ENCODE assay signal across 8 mouse cellular contexts in the genomic region with DNA sequence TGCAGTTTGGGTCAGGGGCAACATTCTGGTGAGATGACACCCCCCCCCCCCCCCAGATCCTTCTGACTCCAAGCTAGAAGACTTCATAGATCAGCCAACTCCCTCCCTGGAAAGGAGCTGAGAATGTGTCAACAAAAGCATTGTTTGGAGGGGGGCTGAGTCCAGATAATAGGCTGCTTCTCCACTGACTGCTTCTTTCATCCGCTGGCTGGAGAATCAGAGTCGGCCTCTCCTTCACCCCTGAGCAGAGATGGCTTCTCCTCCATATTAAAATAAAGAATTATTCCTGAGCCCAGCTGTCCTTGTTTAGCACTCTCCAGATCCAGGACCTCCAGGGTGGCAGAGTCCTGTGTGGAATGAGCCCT. TPM values are rescaled to one million over a fixed set of nuclear protein-coding genes. Genes with fewer than 3 reads are reported as not detected.
DNase-seq lines count a peak whose midpoint lies in the region; ATAC-seq lines count a peak whose summit lies in the region.

No protein-coding gene starts in this region.

- H3K27ac ChIP-seq in embryonic facial prominence, embryonic 14.5 days (replicated peaks; ENCODE audit: low read depth, low read length) = peak overlapping the region; percentile 76; the same call in 1 of the 2 replicates
- peak overlapping the region; percentile 20; the same call in 1 of the 2 replicates for H3K27ac ChIP-seq in intestine, embryonic 14.5 days (ENCODE audit: low read depth)
- peak overlapping the region; percentile 59; the same call in 1 of the 2 replicates for H3K27ac ChIP-seq in neural tube, embryonic 12.5 days

- H3K4me1 ChIP-seq in embryonic facial prominence, embryonic 14.5 days (ENCODE audit: control insufficient read depth, insufficient read depth, low read length) = 0 out of 2 replicates have a peak, but pooled peaks cover 5% of the 10 kb centered on the region
- H3K4me1 ChIP-seq in intestine, embryonic 14.5 days (replicated peaks; ENCODE audit: control insufficient read depth, insufficient read depth, low read length) = peaks cover 13% of the 10 kb centered on the region; the same call in 1 of the 2 replicates
- H3K4me1 ChIP-seq in neural tube, embryonic 12.5 days = peaks cover 11% of the 10 kb centered on the region

- peak overlapping the region; percentile 57; the same call in 1 of the 2 replicates for H3K9ac ChIP-seq in embryonic facial prominence, embryonic 14.5 days (ENCODE audit: low read depth, low read length)
- H3K9ac ChIP-seq in intestine, embryonic 14.5 days (ENCODE audit: low read length) = no peak overlapping the region
- peak overlapping the region; percentile 45; the same call in 1 of the 2 replicates for H3K9ac ChIP-seq in neural tube, embryonic 12.5 days

- intact Hi-C loops in heart, postnatal 10 days (cut with DNase I) = loop anchor here (5.0 kb wide), 1 partner anchor 55 kb away; no protein-coding TSS in a partner anchor
- intact Hi-C loops in gastrocnemius, postnatal 36 days (cut with DNase I) = loop anchor here (5.0 kb wide), 1 partner anchor 95 kb away; the partner anchor contains the start of gene Slc16a1

- WGBS in embryonic facial prominence, embryonic 14.5 days = 14% methylated on average over 2 of the region's 2 CpGs
- 11% methylated on average over 2 of the region's 2 CpGs for WGBS in intestine, embryonic 14.5 days
- 5% methylated on average over 2 of the region's 2 CpGs for WGBS in neural tube, embryonic 12.5 days

- H3K4me3 ChIP-seq in embryonic facial prominence, embryonic 14.5 days (ENCODE audit: low read depth, low read length) = no peak overlapping the region; the same call in 1 of the 2 replicates
- no peak overlapping the region for H3K4me3 ChIP-seq in intestine, embryonic 14.5 days (ENCODE audit: low read depth, low read length)
- H3K4me3 ChIP-seq in neural tube, embryonic 12.5 days = no peak overlapping the region

- ATAC-seq in embryonic facial prominence, embryonic 14.5 days (ENCODE audit: low read depth) = 0 out of 2 replicates have a peak, but pooled peaks have one; percentile 17
- ATAC-seq in intestine, embryonic 14.5 days (replicated peaks; ENCODE audit: low FRiP score, low TSS enrichment, low read depth) = no peak
- ATAC-seq in neural tube, embryonic 12.5 days (ENCODE audit: low FRiP score, low read depth) = peak; percentile 61
- ATAC-seq in monocyte, adult 5-6 weeks (replicated peaks; ENCODE audit: insufficient number of reproducible peaks, low FRiP score, low TSS enrichment, poor library complexity, severe bottlenecking) = no peak
- ATAC-seq in megakaryocyte-erythroid progenitor cell, adult 5-6 weeks (replicated peaks; ENCODE audit: low FRiP score, low TSS enrichment, poor library complexity, severe bottlenecking) = no peak

- H3K27me3 ChIP-seq in embryonic facial prominence, embryonic 14.5 days (replicated peaks; ENCODE audit: control insufficient read depth, insufficient read depth, low read length) = no peaks in the 10 kb centered on the region
- H3K27me3 ChIP-seq in intestine, embryonic 14.5 days (replicated peaks; ENCODE audit: control insufficient read depth, insufficient read depth, low read length) = no peaks in the 10 kb centered on the region
- no peaks in the 10 kb centered on the region for H3K27me3 ChIP-seq in neural tube, embryonic 12.5 days (replicated peaks)

- H3K4me2 ChIP-seq in embryonic facial prominence, embryonic 14.5 days (ENCODE audit: low read depth, low read length) = peak overlapping the region; percentile 57
- peak overlapping the region; percentile 46 for H3K4me2 ChIP-seq in intestine, embryonic 14.5 days (ENCODE audit: low read length)
- H3K4me2 ChIP-seq in neural tube, embryonic 12.5 days (replicated peaks) = peak overlapping the region; percentile 58

- H3K9me3 ChIP-seq in embryonic facial prominence, embryonic 14.5 days (ENCODE audit: control insufficient read depth, low read length) = no peaks in the 10 kb centered on the region
- H3K9me3 ChIP-seq in intestine, embryonic 14.5 days (ENCODE audit: control insufficient read depth, low read length) = no peaks in the 10 kb centered on the region
- H3K9me3 ChIP-seq in neural tube, embryonic 12.5 days = no peaks in the 10 kb centered on the region

- H3K36me3 ChIP-seq in embryonic facial prominence, embryonic 14.5 days (ENCODE audit: control insufficient read depth, insufficient read depth, low read length) = no peaks in the 10 kb centered on the region
- H3K36me3 ChIP-seq in intestine, embryonic 14.5 days (ENCODE audit: control insufficient read depth, insufficient read depth, low read length) = no peaks in the 10 kb centered on the region
- H3K36me3 ChIP-seq in neural tube, embryonic 12.5 days = no peaks in the 10 kb centered on the region

- peak; percentile 15 to 27 for DNase-seq in heart, postnatal 10 days
- no peak for DNase-seq in heart, adult 18-20 months
- DNase-seq in embryonic facial prominence, embryonic 14.5 days (ENCODE audit: low spot score) = no peak
- DNase-seq in intestine, embryonic 14.5 days (ENCODE audit: low spot score) = no peak
- no peak for DNase-seq in gastrocnemius, postnatal 36 days

RNA-seq across cellular contexts. Expression of gene Lrig2, which starts 30.3 kb away (rescaled TPM):
- 10 to 100 TPM; 14.2 TPM for total RNA-seq in heart, postnatal 10 days (2021)
- 1 to 10 TPM; 7.9 to 9.4 TPM for total RNA-seq in heart, adult 18-20 months (2021)
- 16.1 and 22.2 TPM in 2 replicates for polyA plus RNA-seq in embryonic facial prominence, embryonic 14.5 days (2014; fragmentation: Nextera tagmentation; extraction: Ambion mirVana)
- 19.3 and 21.7 TPM in 2 replicates for polyA plus RNA-seq in intestine, embryonic 14.5 days (2014; fragmentation: Nextera tagmentation; extraction: Ambion mirVana)
- 30.9 and 33.1 TPM in 2 replicates for polyA plus RNA-seq in neural tube, embryonic 12.5 days (2016; fragmentation: Nextera tagmentation; extraction: Ambion mirVana)
- total RNA-seq in monocyte, adult 5-6 weeks (2017) = 25.6 to 41.6 TPM (median 29.0 TPM) in 3 replicates
- 6.5 and 18.6 TPM in 2 replicates for total RNA-seq in megakaryocyte-erythroid progenitor cell, adult 5-6 weeks (2014; fragmentation: Nextera tagmentation)
- total RNA-seq in megakaryocyte-erythroid progenitor cell, adult 5-6 weeks (2017) = 13.5 and 15.6 TPM in 2 replicates
- total RNA-seq in gastrocnemius, postnatal 36 days (2021) = 1 to 10 TPM; 4.1 to 5.3 TPM

Comparison
In these comparisons a context has a peak if more than half of its experiments do, and no peak if none do; other contexts are left out.
1. DNase-seq: peak in heart, postnatal 10 days (2 of 2); none in heart, adult 18-20 months (0 of 2), embryonic facial prominence, embryonic 14.5 days (single experiment), intestine, embryonic 14.5 days (single experiment) and gastrocnemius, postnatal 36 days (0 of 2).
2. ATAC-seq: peak in embryonic facial prominence, embryonic 14.5 days (single experiment) and neural tube, embryonic 12.5 days (single experiment); none in intestine, embryonic 14.5 days (single experiment), monocyte, adult 5-6 weeks (single experiment) and megakaryocyte-erythroid progenitor cell, adult 5-6 weeks (single experiment).
3. H3K27ac ChIP-seq: peak in every context shown above with its lines; median percentile 76 in embryonic facial prominence, embryonic 14.5 days; 59 in neural tube, embryonic 12.5 days; 20 in intestine, embryonic 14.5 days.
4. Peak in every context shown above with its lines, with median percentiles within 50 percentile points of each other: H3K4me2 ChIP-seq.